Mouse (Mus musculus) megakaryocyte-erythroid progenitor cell, adult 5-6 weeks (primary cell): ENCODE data around the gene Rbmx. TPM values are rescaled to one million over a fixed set of nuclear protein-coding genes. Genes with fewer than 3 reads are reported as not detected.

Source experiments
- total RNA-seq, 2 experiments: library from RNA; stranded (forward) in 1 of 2; stranded (reverse) in 1 of 2; fragments of 200-1000, 215-1000 nt in 1 of 2; fragments of >200 nt in 1 of 2; fragmentation: Nextera tagmentation in 1 of 2; gene quantifications; 2 replicates each; pipeline ENCODE4 v1.2.3; 2014 to 2017

Rbmx gene
- total RNA-seq, 2 experiments from 2014 or later: 59.0 to 90.5 TPM

Other genes starting within 250 kb of the Rbmx start
- gene Cd40lg, start 180.9 kb downstream of the Rbmx start, total RNA-seq (2014; fragmentation: Nextera tagmentation): not detected in 2 replicates
- not detected in 2 replicates for gene Cd40lg, start 180.9 kb downstream of the Rbmx start, total RNA-seq (2017)
- 8.5 and 11.1 TPM in 2 replicates for gene Arhgef6, start 54.3 kb downstream of the Rbmx start, total RNA-seq (2014; fragmentation: Nextera tagmentation)
- gene Arhgef6, start 54.3 kb downstream of the Rbmx start, total RNA-seq (2017): 8.9 and 13.7 TPM in 2 replicates
- not detected in 2 replicates for gene Gm364, start 16.1 kb upstream of the Rbmx start, total RNA-seq (2014; fragmentation: Nextera tagmentation)
- not detected in 2 replicates for gene Gm364, start 16.1 kb upstream of the Rbmx start, total RNA-seq (2017)
- gene Gpr101, start 110.7 kb upstream of the Rbmx start, total RNA-seq (2014; fragmentation: Nextera tagmentation): not detected in 2 replicates
- not detected in 2 replicates for gene Gpr101, start 110.7 kb upstream of the Rbmx start, total RNA-seq (2017)